Mouse (Mus musculus) limb, embryonic 14.5 days (tissue): ENCODE measurements around the gene Arpc1b. TPM values are rescaled to one million over a fixed set of nuclear protein-coding genes. Genes with fewer than 3 reads are reported as not detected.
A peak's percentile ranks its signal among the peaks of the same experiment; 100 is the strongest.
"Not testable (repeated sequence)": the region's sequence is repeated elsewhere in the genome, so short reads cannot be mapped to it uniquely, and the experiment has no call there.

Source experiments
- ATAC-seq: fragments of 200-750 bp; cut with Nextera tagmentation; 2 replicates; pipeline ENCODE4 v1.8.0; 2017; ENCODE audit warnings: low read depth, moderate number of reproducible peaks, moderate TSS enrichment; ENCODE audit not compliant: low FRiP score
- DNase-seq: peaks from one replicate; pipeline ENCODE4 v3.0.0-alpha.2; 2015; ENCODE audit warnings: low spot score
- H3K27ac ChIP-seq: fragments of 300-500 bp; sonication (generic); replicated peaks from 2 replicates; pipeline ENCODE4 v1.5.1; 2014; ENCODE audit warnings: low read depth, mild to moderate bottlenecking, low read length, moderate library complexity, mixed read lengths
- H3K27me3 ChIP-seq: fragments of 300-500 bp; sonication (generic); 2 replicates; pipeline ENCODE4 v1.6.1; 2014; ENCODE audit warnings: low read length, mixed read lengths; ENCODE audit not compliant: control insufficient read depth, insufficient read depth
- H3K36me3 ChIP-seq: fragments of 300-500 bp; sonication (generic); 2 replicates; pipeline ENCODE4 v1.6.1; 2014; ENCODE audit warnings: mild to moderate bottlenecking, low read length, moderate library complexity, mixed read lengths; ENCODE audit not compliant: control insufficient read depth, insufficient read depth
- H3K4me1 ChIP-seq: fragments of 300-500 bp; sonication (generic); 2 replicates; pipeline ENCODE4 v1.6.1; 2014; ENCODE audit warnings: antibody characterized with exemption, low read length, mixed read lengths; ENCODE audit not compliant: control insufficient read depth, insufficient read depth
- H3K4me2 ChIP-seq: fragments of 300-500 bp; sonication (generic); replicated peaks from 2 replicates; pipeline ENCODE4 v1.6.1; 2014; ENCODE audit warnings: low read depth, mild to moderate bottlenecking, low read length, moderate library complexity; ENCODE audit not compliant: severe bottlenecking
- H3K4me3 ChIP-seq: fragments of 300-500 bp; sonication (generic); replicated peaks from 2 replicates; pipeline ENCODE4 v1.5.1; 2014; ENCODE audit warnings: low read length
- H3K9ac ChIP-seq: fragments of 300-500 bp; sonication (generic); 2 replicates; pipeline ENCODE4 v1.6.1; 2014; ENCODE audit warnings: mild to moderate bottlenecking, low read depth, low read length, moderate library complexity; ENCODE audit not compliant: severe bottlenecking
- H3K9me3 ChIP-seq: fragments of 300-500 bp; sonication (generic); 2 replicates; pipeline ENCODE4 v1.6.1; 2016; ENCODE audit warnings: low read length; ENCODE audit not compliant: control insufficient read depth
- POLR2A ChIP-seq: fragments of 200-500 bp; IDR thresholded peaks from 2 replicates; pipeline ENCODE4 v1.8.0; 2012; ENCODE audit warnings: inconsistent platforms, mild to moderate bottlenecking, moderate library complexity, borderline replicate concordance; ENCODE audit not compliant: insufficient read depth, insufficient read length; ENCODE audit errors: extremely low read depth
- WGBS: fragments of 180-500 bp; shearing (Covaris S2); extraction: QIAGEN DNeasy Blood & Tissue Kit; methylation state at CpG from one replicate; pipeline ENCODE4 v1.1.7; 2014; 5-methylcytosine and 5-hydroxymethylcytosine counted together
- polyA plus RNA-seq, 2 experiments: library from polyadenylated mRNA; depleted of rRNA in 1 of 2; stranded (reverse) in 1 of 2; unstranded in 1 of 2; fragments of >200 nt; fragmentation: Nextera tagmentation in 1 of 2; extraction: Ambion mirVana in 1 of 2; gene quantifications; 2 replicates each; pipeline versions ENCODE4 v1.2.1 to v1.2.3; 2012 to 2014

Gene Arpc1b
- polyA plus RNA-seq, 2 experiments: 214 to 340 TPM

GRCm38 (mm10) chr5:145129124-145129523 is 15.1 kb downstream of the Arpc1b start:
- no peak overlapping the region for H3K27ac ChIP-seq
- H3K9me3 ChIP-seq: no peaks in the 10 kb centered on the region
- peaks cover 95% of the 10 kb centered on the region for H3K36me3 ChIP-seq
- no peak for TF ChIP-seq POLR2A
- no peak overlapping the region for H3K9ac ChIP-seq
- ATAC-seq (no peak), DNase-seq (no peak)
- H3K4me2 ChIP-seq: no peak overlapping the region
- H3K27me3 ChIP-seq: no peaks in the 10 kb centered on the region
- H3K4me1 ChIP-seq: no peaks in the 10 kb centered on the region
- H3K4me3 ChIP-seq: no peak overlapping the region
- 90% methylated on average over 4 of the region's 4 CpGs for WGBS

DNA sequence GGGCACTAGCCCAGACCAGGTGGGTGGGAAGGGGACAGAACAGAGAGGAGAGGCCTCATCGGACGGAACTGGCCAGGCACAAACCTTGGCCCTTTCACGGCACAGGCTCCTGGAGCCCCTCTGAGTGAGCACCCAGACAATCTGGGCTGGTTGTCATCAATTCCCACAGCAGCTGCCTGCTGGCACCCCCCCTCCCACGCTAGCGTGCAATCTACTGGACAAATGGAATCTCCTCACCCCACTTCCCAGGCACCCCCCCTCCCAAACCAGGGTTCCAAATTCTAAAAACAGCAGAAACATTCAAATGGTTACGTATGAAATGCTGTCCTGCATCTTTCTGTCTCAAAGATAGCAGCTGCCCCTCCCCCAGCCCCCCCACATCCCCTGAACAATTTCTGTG is 15.8 kb downstream of the Arpc1b start:
- WGBS: 90% methylated on average over 4 of the region's 6 CpGs
- H3K27me3 ChIP-seq, H3K4me3 ChIP-seq, H3K4me2 ChIP-seq, H3K27ac ChIP-seq, DNase-seq, H3K4me1 ChIP-seq, H3K9me3 ChIP-seq, ATAC-seq, H3K9ac ChIP-seq: not testable (repeated sequence)
- H3K36me3 ChIP-seq: peaks cover 97% of the 10 kb centered on the region

GRCm38 (mm10) chr5:145130191-145130590 is 16.2 kb downstream of the Arpc1b start:
- DNase-seq (no peak), ATAC-seq (no peak)
- Histone ChIP-seq H3K36me3 (peaks cover 97% of the 10 kb centered on the region), H3K27ac (no peak overlapping the region), H3K4me2 (no peak overlapping the region), H3K9ac (no peak overlapping the region), H3K4me3 (no peak overlapping the region), H3K27me3 (no peaks in the 10 kb centered on the region), H3K4me1 (no peaks in the 10 kb centered on the region), H3K9me3 (no peaks in the 10 kb centered on the region)
- no peak for TF ChIP-seq POLR2A
- WGBS: 87% methylated on average over 11 of the region's 11 CpGs

DNA sequence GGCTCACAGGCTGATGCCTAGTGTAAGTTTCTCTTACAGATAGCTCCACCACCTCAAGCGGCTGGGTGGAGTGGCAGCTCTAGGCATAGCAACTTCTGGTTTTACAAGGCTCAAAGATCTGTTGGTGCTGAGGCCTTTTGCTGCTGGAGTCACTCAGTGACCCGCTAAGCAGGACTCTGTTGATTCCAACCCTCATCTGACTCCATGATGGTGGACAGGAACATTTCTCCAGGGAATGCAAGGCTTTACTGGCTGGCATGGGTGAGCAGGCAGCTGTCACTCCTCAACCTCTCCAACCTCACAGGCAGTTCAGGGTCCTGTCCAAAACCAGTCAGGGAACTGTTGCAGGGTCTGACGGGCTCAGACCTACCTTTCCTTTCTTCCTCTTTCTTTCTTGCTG is 17.0 kb downstream of the Arpc1b start:
- DNase-seq (no peak), ATAC-seq (no peak)
- no peak for TF ChIP-seq POLR2A
- Histone ChIP-seq H3K4me3 (no peak overlapping the region), H3K36me3 (peaks cover 95% of the 10 kb centered on the region), H3K4me1 (no peaks in the 10 kb centered on the region), H3K27ac (no peak overlapping the region), H3K9ac (no peak overlapping the region), H3K27me3 (no peaks in the 10 kb centered on the region), H3K9me3 (no peaks in the 10 kb centered on the region), H3K4me2 (no peak overlapping the region)
- WGBS: 86% methylated on average over 3 of the region's 3 CpGs

GRCm38 (mm10) chr5:145133275-145133674 is 19.3 kb downstream of the Arpc1b start:
- not testable (repeated sequence) for ATAC-seq, H3K27me3 ChIP-seq, H3K9ac ChIP-seq, H3K9me3 ChIP-seq, H3K27ac ChIP-seq, H3K4me1 ChIP-seq, H3K4me2 ChIP-seq, DNase-seq, H3K4me3 ChIP-seq
- H3K36me3 ChIP-seq: peaks cover 85% of the 10 kb centered on the region
- 90% methylated on average over 6 of the region's 6 CpGs for whole genome bisulfite sequencing

DNA sequence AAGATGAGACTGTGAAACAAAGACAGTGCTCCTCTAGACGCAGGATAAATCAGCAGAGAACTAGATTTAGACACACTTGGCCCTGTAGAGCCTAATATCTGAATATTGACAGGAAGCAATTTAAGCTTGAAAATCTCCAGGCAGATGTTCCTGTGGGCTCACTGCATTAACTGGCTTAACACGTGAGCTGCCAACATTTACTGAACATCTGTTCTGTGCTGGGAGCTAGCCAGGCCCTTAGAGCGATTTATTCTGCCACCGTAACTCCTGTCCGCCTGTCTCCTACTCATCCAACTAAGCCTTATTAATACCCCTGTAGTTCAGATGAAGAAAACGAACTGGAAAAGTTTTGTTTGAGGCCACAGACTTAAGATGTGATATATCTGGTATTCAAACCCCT is 24.8 kb downstream of the Arpc1b start:
- peak overlapping the region; percentile 84 for H3K4me3 ChIP-seq
- no peak for TF ChIP-seq POLR2A
- no peaks in the 10 kb centered on the region for H3K9me3 ChIP-seq
- H3K27ac ChIP-seq: no peak overlapping the region; the same call in 1 of the 2 replicates
- ATAC-seq: no peak
- H3K27me3 ChIP-seq: no peaks in the 10 kb centered on the region
- 9% methylated on average over 6 of the region's 6 CpGs for WGBS
- peaks cover 10% of the 10 kb centered on the region for H3K4me1 ChIP-seq
- peak overlapping the region; percentile 82 for H3K9ac ChIP-seq
- H3K36me3 ChIP-seq: peaks cover 57% of the 10 kb centered on the region
- DNase-seq: peak; percentile 61
- H3K4me2 ChIP-seq: peak overlapping the region; percentile 76
